Mouse (Mus musculus): ENCODE measurements around the gene Prdm10.

DNA sequence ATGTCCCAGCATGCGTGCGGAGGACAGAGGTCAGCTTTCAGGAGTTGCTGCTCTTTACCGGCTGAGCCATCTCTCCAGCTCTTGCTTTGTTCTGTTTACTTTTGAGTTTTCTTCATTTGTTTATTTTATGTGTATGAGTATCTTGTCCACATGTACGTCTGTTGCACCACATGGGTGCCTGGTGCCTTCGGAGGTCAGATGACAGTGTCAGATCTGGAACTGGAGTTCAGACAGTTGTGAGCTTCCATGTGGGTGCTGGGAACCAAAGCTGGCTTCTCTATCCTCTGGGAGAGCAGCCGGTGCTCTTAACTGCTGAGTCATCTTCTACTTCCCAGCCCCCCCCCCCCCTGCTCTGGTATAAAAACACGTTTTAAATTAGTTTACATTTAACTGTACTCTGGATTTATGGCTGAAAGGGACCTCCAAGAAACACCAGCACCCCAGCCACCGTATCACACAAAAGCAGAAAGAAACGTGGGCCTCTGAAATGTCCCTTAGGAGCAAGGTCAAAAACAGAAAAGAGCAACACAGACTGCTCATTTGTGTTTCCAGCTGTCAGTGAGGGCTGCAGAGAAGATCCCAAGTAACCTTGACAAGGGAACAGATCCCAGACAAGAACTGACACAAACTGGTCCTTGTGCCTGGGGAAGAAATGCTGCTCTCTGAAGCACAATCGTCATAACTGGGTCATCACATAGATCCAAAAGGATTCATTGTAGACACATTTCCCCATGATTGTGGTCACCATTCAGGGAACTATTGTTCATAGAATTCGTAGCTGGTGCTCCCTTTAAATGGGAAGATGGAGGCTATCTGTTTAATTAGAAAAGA, 26.3 kb upstream of the Prdm10 start:
- TF ChIP-seq POLR2A (IDR thresholded peaks at IDR 0.05; ENCODE audit: low read depth, low read length) (no peak), CTCF (conservative IDR thresholded peaks at IDR 0.05; ENCODE audit: insufficient read depth, insufficient read length, low read depth, low read length) (no peak)
